Mouse (Mus musculus): ENCODE data around the gene Atrip. TPM values are rescaled to one million over a fixed set of nuclear protein-coding genes. Genes with fewer than 3 reads are reported as not detected.

Gene Atrip
- polyA plus RNA-seq, 1 experiment: 39.9 TPM

DNA sequence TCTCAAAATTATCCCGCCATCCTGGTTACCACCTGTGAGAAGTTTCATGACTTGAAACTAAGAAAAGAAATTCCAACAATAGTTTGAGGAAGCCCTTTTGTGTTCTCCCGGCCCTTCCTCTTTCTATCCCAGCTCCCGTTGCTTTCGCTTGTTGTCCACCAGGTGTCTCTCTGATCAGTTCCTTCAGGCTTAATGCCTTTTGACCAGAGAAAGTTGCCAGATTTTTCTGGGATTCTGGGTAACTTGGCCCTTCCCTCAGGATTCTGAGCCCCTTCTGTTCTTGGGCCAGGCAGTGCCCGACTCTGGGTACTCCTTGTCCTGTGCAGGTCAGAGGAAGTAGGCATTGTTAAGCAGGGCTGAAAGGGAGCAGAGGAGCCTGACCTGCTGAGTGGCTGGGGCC, 14.1 kb upstream of the Atrip start:
- H3K4me3 ChIP-seq (ENCODE audit: control insufficient read depth, insufficient read depth, low read length): no peak overlapping the region
- TF ChIP-seq CTCF (IDR thresholded peaks at IDR 0.05; ENCODE audit: borderline replicate concordance, control insufficient read depth, extremely low read depth, insufficient read depth, low read length, poor library complexity) (no peak), POLR2A (IDR thresholded peaks at IDR 0.05; ENCODE audit: control insufficient read depth, extremely low read depth, insufficient read depth, low read length, poor library complexity) (no peak)
- H3K27ac ChIP-seq (ENCODE audit: control insufficient read depth, insufficient read depth, low read length): no peak overlapping the region
- H3K4me1 ChIP-seq (replicated peaks; ENCODE audit: control insufficient read depth, insufficient read depth, low read length): peaks cover 3% of the 10 kb centered on the region
- no peaks in the 10 kb centered on the region for H3K36me3 ChIP-seq (ENCODE audit: control insufficient read depth, insufficient read depth, low read length)
- H3K27me3 ChIP-seq (ENCODE audit: control insufficient read depth, insufficient read depth, low read length): no peaks in the 10 kb centered on the region
- 50% methylated on average over 5 of the region's 5 CpGs for WGBS
- no peak for DNase-seq

DNA sequence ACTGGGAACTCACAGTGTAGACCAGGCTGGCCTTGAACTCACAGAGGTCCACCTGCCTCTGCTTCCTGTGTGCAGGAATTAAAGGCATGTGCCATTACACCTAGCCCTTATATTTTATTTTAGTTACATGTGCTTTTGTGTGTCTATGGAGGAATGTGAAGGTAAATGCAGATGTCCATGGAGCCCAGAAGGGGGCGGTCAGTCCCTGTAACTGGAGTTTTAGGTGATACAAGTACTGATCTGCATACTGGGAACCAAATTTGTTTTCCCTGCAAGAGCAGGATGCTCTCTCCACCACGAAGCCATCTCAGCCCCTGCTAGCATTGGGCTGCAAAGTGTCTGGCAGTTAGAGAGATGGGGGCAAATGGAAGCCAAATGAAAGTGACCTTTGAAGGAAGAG, 11.0 kb upstream of the Atrip start:
- TF ChIP-seq POLR2A (IDR thresholded peaks at IDR 0.05; ENCODE audit: control insufficient read depth, extremely low read depth, insufficient read depth, low read length, poor library complexity): no peak
- no peak for TF ChIP-seq CTCF (IDR thresholded peaks at IDR 0.05; ENCODE audit: borderline replicate concordance, control insufficient read depth, extremely low read depth, insufficient read depth, low read length, poor library complexity)
- no peak overlapping the region for H3K27ac ChIP-seq (ENCODE audit: control insufficient read depth, insufficient read depth, low read length)
- 0 out of 2 replicates have a peak, but pooled peaks cover 3% of the 10 kb centered on the region for H3K36me3 ChIP-seq (ENCODE audit: control insufficient read depth, insufficient read depth, low read length)
- no peak for DNase-seq
- H3K27me3 ChIP-seq (ENCODE audit: control insufficient read depth, insufficient read depth, low read length): no peaks in the 10 kb centered on the region
- no peak overlapping the region for H3K4me3 ChIP-seq (ENCODE audit: control insufficient read depth, insufficient read depth, low read length)
- peaks cover 6% of the 10 kb centered on the region for H3K4me1 ChIP-seq (replicated peaks; ENCODE audit: control insufficient read depth, insufficient read depth, low read length)
- WGBS: 37% methylated on average over 2 of the region's 2 CpGs

DNA sequence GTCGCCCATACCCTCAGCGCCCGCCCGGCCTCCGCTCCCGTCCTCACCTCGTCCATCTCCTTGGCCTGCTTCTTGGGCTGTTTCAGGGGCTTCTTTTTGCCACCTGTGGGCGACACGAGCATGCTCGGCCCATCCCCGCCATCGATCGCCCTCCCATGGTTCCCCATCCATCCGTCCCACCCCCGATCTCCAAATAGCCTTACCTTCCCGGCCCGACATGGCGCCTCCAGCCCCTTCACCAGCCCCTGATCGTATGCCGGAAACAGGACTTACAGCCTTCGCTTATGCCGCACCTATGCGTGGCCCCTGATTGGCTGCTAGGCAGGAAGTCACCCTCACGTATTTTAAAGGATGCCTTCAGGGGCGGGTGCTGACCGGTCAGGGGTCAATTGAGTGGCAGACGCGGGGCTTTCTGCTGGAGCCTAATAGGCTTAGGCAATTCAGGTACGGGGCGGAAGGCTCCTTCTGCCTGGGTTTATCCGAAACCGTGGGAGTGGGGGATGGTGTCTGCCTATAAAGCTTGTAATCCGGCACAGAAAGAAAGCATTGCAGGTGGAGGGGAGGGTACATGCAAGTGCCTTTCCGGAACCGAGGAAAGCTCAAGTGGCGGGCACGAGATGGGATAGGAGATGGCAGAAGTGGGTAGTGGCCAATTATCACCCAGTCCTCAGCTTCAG, 8.3 kb upstream of the Atrip start, which contains the start of the genes Ccdc51 and Tma7:
Gene Ccdc51 (plus strand): TSS at position 370 of the 677 bp plus-strand sequence.
Gene Tma7 (minus strand): TSS at position 464 of the 677 bp plus-strand sequence.
- Histone ChIP-seq H3K4me3 (ENCODE audit: control insufficient read depth, insufficient read depth, low read length) (peak within 1 kb of the TSS; percentile 86), H3K27ac (ENCODE audit: control insufficient read depth, insufficient read depth, low read length) (peak within 1 kb of the TSS; percentile 7; the same call in 1 of the 2 replicates), H3K27me3 (ENCODE audit: control insufficient read depth, insufficient read depth, low read length) (no peaks in the 10 kb centered on the region), H3K36me3 (ENCODE audit: control insufficient read depth, insufficient read depth, low read length) (peaks cover 9% of the 10 kb centered on the region), H3K4me1 (replicated peaks; ENCODE audit: control insufficient read depth, insufficient read depth, low read length) (peaks cover 6% of the 10 kb centered on the region)
- peak; percentile 83 for DNase-seq
- under 1% methylated on average over 37 of the region's 37 CpGs for WGBS
- TF ChIP-seq CTCF (IDR thresholded peaks at IDR 0.05; ENCODE audit: borderline replicate concordance, control insufficient read depth, extremely low read depth, insufficient read depth, low read length, poor library complexity): peak; percentile 35; the same call in 1 of the 2 replicates
- peak; percentile 85 for TF ChIP-seq POLR2A (IDR thresholded peaks at IDR 0.05; ENCODE audit: control insufficient read depth, extremely low read depth, insufficient read depth, low read length, poor library complexity)

DNA sequence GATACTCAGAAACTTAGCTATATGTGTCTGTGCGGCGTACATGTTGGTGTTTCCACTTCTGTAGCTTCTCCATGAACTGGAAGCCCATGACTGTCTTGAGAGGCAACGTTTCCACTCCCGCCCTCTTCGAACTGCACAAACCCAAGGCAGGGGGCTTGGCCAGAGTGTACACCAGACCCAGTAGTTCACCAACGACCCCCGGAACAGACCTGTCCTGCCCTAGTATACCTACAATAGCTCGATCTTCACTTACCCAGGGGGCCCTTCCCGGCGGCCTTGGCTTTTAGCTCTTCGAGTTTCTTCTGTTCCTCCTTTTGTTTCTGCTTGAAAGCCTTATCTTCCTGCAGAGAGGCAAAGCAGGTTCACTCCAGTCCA, 7.8 kb upstream of the Atrip start:
- WGBS: 4% methylated on average over 11 of the region's 11 CpGs

DNA sequence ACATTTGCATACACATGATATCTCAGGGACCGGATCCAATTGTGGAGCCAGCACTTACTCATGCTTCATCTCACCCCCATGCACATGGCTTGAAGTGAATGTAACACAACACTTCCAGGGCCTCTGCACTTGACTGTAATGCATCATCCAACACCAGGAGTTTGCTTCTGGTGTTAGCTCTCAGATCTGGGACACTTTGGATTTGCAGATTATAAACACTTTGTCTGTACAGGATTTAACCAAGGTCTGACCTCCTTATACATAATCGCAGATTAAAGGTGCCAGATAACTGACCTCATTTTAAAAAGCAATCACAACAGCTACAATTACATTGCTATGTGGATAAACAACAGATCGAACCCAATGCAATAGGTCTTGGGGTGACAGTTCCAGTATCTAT, 6.6 kb upstream of the Atrip start:
- H3K4me3 ChIP-seq (ENCODE audit: control insufficient read depth, insufficient read depth, low read length): no peak overlapping the region
- 97% methylated on average over 3 of the region's 3 CpGs for WGBS
- TF ChIP-seq POLR2A (IDR thresholded peaks at IDR 0.05; ENCODE audit: control insufficient read depth, extremely low read depth, insufficient read depth, low read length, poor library complexity) (no peak), CTCF (IDR thresholded peaks at IDR 0.05; ENCODE audit: borderline replicate concordance, control insufficient read depth, extremely low read depth, insufficient read depth, low read length, poor library complexity) (no peak)

More for the DNA sequence above, 7.8 kb upstream of the Atrip start:
- Histone ChIP-seq H3K4me3 (ENCODE audit: control insufficient read depth, insufficient read depth, low read length) (peak overlapping the region; percentile 86), H3K4me1 (replicated peaks; ENCODE audit: control insufficient read depth, insufficient read depth, low read length) (peaks cover 6% of the 10 kb centered on the region), H3K27me3 (ENCODE audit: control insufficient read depth, insufficient read depth, low read length) (no peaks in the 10 kb centered on the region), H3K27ac (ENCODE audit: control insufficient read depth, insufficient read depth, low read length) (peak overlapping the region; percentile 7; the same call in 1 of the 2 replicates), H3K36me3 (ENCODE audit: control insufficient read depth, insufficient read depth, low read length) (peaks cover 9% of the 10 kb centered on the region)
- TF ChIP-seq POLR2A (IDR thresholded peaks at IDR 0.05; ENCODE audit: control insufficient read depth, extremely low read depth, insufficient read depth, low read length, poor library complexity): no peak
- no peak for TF ChIP-seq CTCF (IDR thresholded peaks at IDR 0.05; ENCODE audit: borderline replicate concordance, control insufficient read depth, extremely low read depth, insufficient read depth, low read length, poor library complexity)
- DNase-seq: peak; percentile 21

DNA sequence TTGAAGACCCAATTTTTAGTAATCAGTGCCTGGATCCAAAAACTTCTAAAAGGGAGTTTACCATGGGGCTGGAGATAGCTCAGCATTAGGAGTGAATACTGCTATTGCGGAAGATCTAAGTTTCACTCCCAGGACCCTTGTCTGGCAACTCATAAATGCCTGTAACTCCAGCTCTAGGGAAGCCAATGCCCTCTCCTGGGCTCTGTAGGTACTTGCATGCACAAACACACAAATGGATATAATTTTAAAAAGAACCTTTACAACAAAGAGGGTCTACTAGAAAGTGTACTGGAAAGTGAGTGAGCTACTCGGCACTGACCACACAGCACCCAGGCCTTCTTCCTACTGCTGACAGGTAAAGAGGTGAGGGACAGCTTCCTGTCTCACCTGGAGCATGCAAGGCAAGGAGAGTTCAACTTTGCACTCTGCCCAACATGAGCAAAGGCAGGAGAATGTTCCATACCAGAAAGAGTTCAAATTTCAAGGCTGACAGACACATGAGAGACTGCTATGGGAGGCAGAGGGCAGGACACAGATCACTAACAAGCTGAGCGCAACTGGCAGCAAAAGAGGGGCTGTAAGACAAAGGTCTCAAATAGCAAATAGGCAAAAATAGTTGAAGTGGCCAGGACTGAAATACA, 5.7 kb downstream of the Atrip start:
- TF ChIP-seq POLR2A (IDR thresholded peaks at IDR 0.05; ENCODE audit: control insufficient read depth, extremely low read depth, insufficient read depth, low read length, poor library complexity) (no peak), CTCF (IDR thresholded peaks at IDR 0.05; ENCODE audit: borderline replicate concordance, control insufficient read depth, extremely low read depth, insufficient read depth, low read length, poor library complexity) (no peak)
- peaks cover 55% of the 10 kb centered on the region for H3K36me3 ChIP-seq (ENCODE audit: control insufficient read depth, insufficient read depth, low read length)

More for the DNA sequence above, 6.6 kb upstream of the Atrip start:
- Histone ChIP-seq H3K36me3 (ENCODE audit: control insufficient read depth, insufficient read depth, low read length) (peaks cover 9% of the 10 kb centered on the region), H3K27ac (ENCODE audit: control insufficient read depth, insufficient read depth, low read length) (no peak overlapping the region), H3K27me3 (ENCODE audit: control insufficient read depth, insufficient read depth, low read length) (no peaks in the 10 kb centered on the region), H3K4me1 (replicated peaks; ENCODE audit: control insufficient read depth, insufficient read depth, low read length) (peaks cover 6% of the 10 kb centered on the region)
- DNase-seq: no peak

More for the DNA sequence above, 5.7 kb downstream of the Atrip start:
- H3K27ac ChIP-seq (ENCODE audit: control insufficient read depth, insufficient read depth, low read length): no peak overlapping the region
- DNase-seq: no peak
- H3K27me3 ChIP-seq (ENCODE audit: control insufficient read depth, insufficient read depth, low read length): no peaks in the 10 kb centered on the region
- 98% methylated on average over 3 of the region's 3 CpGs for WGBS
- peaks cover 3% of the 10 kb centered on the region for H3K4me1 ChIP-seq (replicated peaks; ENCODE audit: control insufficient read depth, insufficient read depth, low read length)
- no peak overlapping the region for H3K4me3 ChIP-seq (ENCODE audit: control insufficient read depth, insufficient read depth, low read length)

Measured in thymus, adult 2 months (tissue).